Mouse (Mus musculus) heart, postnatal 0 days (tissue): Measurements from ENCODE around the gene Asb5.

ENCODE experiments used
- CTCF ChIP-seq: IDR thresholded peaks from 2 replicates; pipeline ENCODE4 v1.5.1; 2016; ENCODE audit warnings: antibody characterized with exemption, control low read depth, low read depth
- EP300 ChIP-seq: IDR thresholded peaks from 2 replicates; pipeline ENCODE4 v1.6.1; 2016; ENCODE audit warnings: antibody characterized with exemption, low read depth

DNA sequence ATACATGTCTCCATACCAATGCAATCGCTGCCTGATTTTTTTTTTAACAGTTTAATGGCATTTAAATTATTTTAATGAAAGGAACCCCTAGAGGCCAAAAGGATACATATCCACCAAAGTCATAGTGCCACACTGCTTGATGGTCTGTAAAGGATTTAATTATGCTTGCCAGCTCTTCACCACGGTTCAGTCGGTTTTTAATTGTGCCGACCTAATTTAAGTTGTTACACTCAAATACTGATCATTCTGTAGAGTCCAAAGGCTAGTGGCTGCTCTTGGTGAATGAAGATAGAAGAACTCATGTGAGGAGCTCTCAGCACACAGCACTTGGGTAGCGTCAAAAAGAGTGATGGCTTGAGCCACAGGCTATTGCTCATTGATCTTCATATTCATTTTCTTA is 5.8 kb downstream of the Asb5 start:
- no peak for TF ChIP-seq CTCF
- TF ChIP-seq EP300 = no peak
